In genomic region chr19:7491960-7492359, GRCm38 (mm10) we compare ENCODE assay signal across 19 mouse cellular contexts.
"Had no signal": no experiment of that assay in that cellular context is flagged by ENCODE, and none has a peak within 500 bp of the region (broad histone marks: within the 10 kb centered on the region; RNA-seq: fewer than 3 reads in every experiment).

No protein-coding gene starts in this region.

- H3K27me3 ChIP-seq: liver, embryonic 12.5 days; midbrain, embryonic 12.5 days; neural tube, embryonic 13.5 days; neural tube, embryonic 15.5 days; stomach, embryonic 15.5 days had no signal

- H3K9me3 ChIP-seq: liver, embryonic 12.5 days; midbrain, embryonic 10.5 days; midbrain, embryonic 12.5 days; neural tube, embryonic 13.5 days; neural tube, embryonic 15.5 days; stomach, embryonic 15.5 days had no signal

- H3K4me3 ChIP-seq: liver, embryonic 12.5 days; midbrain, embryonic 10.5 days; midbrain, embryonic 12.5 days; myocyte; neural tube, embryonic 13.5 days; neural tube, embryonic 15.5 days; stomach, embryonic 15.5 days had no signal

- H3K27ac ChIP-seq: liver, embryonic 12.5 days; liver, embryonic 14.5 days; midbrain, embryonic 10.5 days; midbrain, embryonic 12.5 days; neural tube, embryonic 13.5 days; neural tube, embryonic 15.5 days; stomach, embryonic 15.5 days had no signal

- ATAC-seq: liver, embryonic 12.5 days; midbrain, embryonic 16.5 days had no signal

- H3K36me3 ChIP-seq: liver, embryonic 12.5 days; midbrain, embryonic 10.5 days; midbrain, embryonic 12.5 days; neural tube, embryonic 13.5 days; neural tube, embryonic 15.5 days; stomach, embryonic 15.5 days had no signal

- DNase-seq: lung, adult 18-20 months; lung, embryonic 14.5 days; lung, postnatal 10 days; lung, postnatal 4 days; midbrain, embryonic 14.5 days; retina, postnatal 1 day; right cerebral cortex, adult 18-20 months; right cerebral cortex, postnatal 14 days; thymus, postnatal 14 days; thymus, postnatal 36 days had no signal

- H3K4me2 ChIP-seq: liver, embryonic 12.5 days; lung, embryonic 14.5 days; midbrain, embryonic 12.5 days; neural tube, embryonic 13.5 days; neural tube, embryonic 15.5 days; stomach, embryonic 15.5 days had no signal

- H3K4me1 ChIP-seq: stomach, embryonic 15.5 days had no signal

- H3K9ac ChIP-seq: liver, embryonic 12.5 days; liver, embryonic 14.5 days; lung, embryonic 14.5 days; midbrain, embryonic 12.5 days; neural tube, embryonic 13.5 days; neural tube, embryonic 15.5 days; stomach, embryonic 15.5 days had no signal
